Comparison of ENCODE assay signal across 21 mouse cellular contexts in genomic region chr2:109983435-109983834, GRCm38 (mm10). TPM values are rescaled to one million over a fixed set of nuclear protein-coding genes. Genes with fewer than 3 reads are reported as not detected.
DNase-seq lines count a peak whose midpoint lies in the region; ATAC-seq lines count a peak whose summit lies in the region.
"Had no signal": no experiment of that assay in that cellular context is flagged by ENCODE, and none has a peak within 500 bp of the region (broad histone marks: within the 10 kb centered on the region; RNA-seq: fewer than 3 reads in every experiment).

No protein-coding gene starts in this region.

- no peaks in the 10 kb centered on the region for H3K9me3 ChIP-seq in kidney, embryonic 15.5 days (replicated peaks)
- no peaks in the 10 kb centered on the region for H3K9me3 ChIP-seq in liver, embryonic 16.5 days (replicated peaks; ENCODE audit: control insufficient read depth, low read length)
- no peaks in the 10 kb centered on the region for H3K9me3 ChIP-seq in liver, embryonic 12.5 days (replicated peaks)
- H3K9me3 ChIP-seq in stomach, embryonic 16.5 days (replicated peaks; ENCODE audit: control insufficient read depth, low read length): no peaks in the 10 kb centered on the region
- H3K9me3 ChIP-seq: embryonic facial prominence, embryonic 13.5 days; forebrain, embryonic 12.5 days; heart, embryonic 10.5 days had no signal

- DNase-seq in kidney, adult 18-20 months: peak; percentile 46
- peak; percentile 19 for DNase-seq in kidney, postnatal 10 days
- no peak for DNase-seq in B cell, adult 2 months
- DNase-seq in right cerebral cortex, postnatal 36 days (ENCODE audit: low spot score in 2 of 2): no peak
- DNase-seq: adrenal gland, adult 2 months; adrenal gland, postnatal 25 days; cerebellum, adult 18-20 months; cerebellum, adult 9-11 months; cerebellum, postnatal 36 days; gastrocnemius, postnatal 10 days; heart, adult 18-20 months; heart, postnatal 10 days; heart, postnatal 4 days had no signal

- H3K4me2 ChIP-seq in kidney, embryonic 15.5 days: no peak overlapping the region
- H3K4me2 ChIP-seq in liver, embryonic 16.5 days (ENCODE audit: low read depth, low read length): no peak overlapping the region
- H3K4me2 ChIP-seq in liver, embryonic 12.5 days: no peak overlapping the region
- no peak overlapping the region for H3K4me2 ChIP-seq in stomach, embryonic 16.5 days (ENCODE audit: low read depth, low read length)
- H3K4me2 ChIP-seq: embryonic facial prominence, embryonic 13.5 days; forebrain, embryonic 12.5 days had no signal

- no peaks in the 10 kb centered on the region for H3K36me3 ChIP-seq in kidney, embryonic 15.5 days
- H3K36me3 ChIP-seq in liver, embryonic 16.5 days (ENCODE audit: control insufficient read depth, insufficient read depth): no peaks in the 10 kb centered on the region
- no peaks in the 10 kb centered on the region for H3K36me3 ChIP-seq in liver, embryonic 12.5 days
- H3K36me3 ChIP-seq in stomach, embryonic 16.5 days (ENCODE audit: control insufficient read depth, insufficient read depth, low read length): no peaks in the 10 kb centered on the region; the same call in 1 of the 2 replicates
- H3K36me3 ChIP-seq: forebrain, embryonic 12.5 days; heart, embryonic 10.5 days had no signal

- ATAC-seq in kidney, embryonic 15.5 days (replicated peaks; ENCODE audit: low FRiP score): no peak
- ATAC-seq in liver, embryonic 16.5 days (ENCODE audit: low read depth): 0 out of 2 replicates have a peak, but pooled peaks have one; percentile 20
- ATAC-seq in liver, embryonic 12.5 days: no peak
- ATAC-seq in stomach, embryonic 16.5 days (ENCODE audit: insufficient read depth, low FRiP score): peak; percentile 63; the same call in 1 of the 2 replicates
- ATAC-seq: forebrain, embryonic 16.5 days had no signal

- 72% methylated on average over 6 of the region's 6 CpGs for WGBS in kidney, embryonic 15.5 days
- WGBS in liver, embryonic 16.5 days (ENCODE audit: insufficient replicate concordance): 63% methylated on average over 6 of the region's 6 CpGs
- WGBS in liver, embryonic 12.5 days (ENCODE audit: insufficient replicate concordance): 81% methylated on average over 6 of the region's 6 CpGs
- WGBS in stomach, embryonic 16.5 days: 66% methylated on average over 6 of the region's 6 CpGs

- no peak overlapping the region for H3K27ac ChIP-seq in kidney, embryonic 15.5 days
- peak overlapping the region; percentile 25; the same call in 1 of the 2 replicates for H3K27ac ChIP-seq in liver, embryonic 16.5 days (ENCODE audit: low read length)
- no peak overlapping the region for H3K27ac ChIP-seq in liver, embryonic 12.5 days
- no peak overlapping the region for H3K27ac ChIP-seq in stomach, embryonic 16.5 days (ENCODE audit: low read length)
- H3K27ac ChIP-seq: embryonic facial prominence, embryonic 13.5 days; forebrain, embryonic 12.5 days; heart, embryonic 10.5 days had no signal

- H3K27me3 ChIP-seq in kidney, embryonic 15.5 days: no peaks in the 10 kb centered on the region
- H3K27me3 ChIP-seq in liver, embryonic 16.5 days (ENCODE audit: control insufficient read depth, insufficient read depth, low read depth, low read length): no peaks in the 10 kb centered on the region
- no peaks in the 10 kb centered on the region for H3K27me3 ChIP-seq in liver, embryonic 12.5 days (replicated peaks)
- H3K27me3 ChIP-seq in stomach, embryonic 16.5 days (ENCODE audit: control insufficient read depth, insufficient read depth, low read length): no peaks in the 10 kb centered on the region
- H3K27me3 ChIP-seq: embryonic facial prominence, embryonic 13.5 days had no signal

- peaks cover 49% of the 10 kb centered on the region for H3K4me1 ChIP-seq in kidney, embryonic 15.5 days
- H3K4me1 ChIP-seq in liver, embryonic 16.5 days (ENCODE audit: control insufficient read depth, low read depth, low read length): no peaks in the 10 kb centered on the region; the same call in none of the 2 replicates
- peaks cover 39% of the 10 kb centered on the region for H3K4me1 ChIP-seq in liver, embryonic 12.5 days
- H3K4me1 ChIP-seq in stomach, embryonic 16.5 days (ENCODE audit: control insufficient read depth, insufficient read depth, low read length): peaks cover 45% of the 10 kb centered on the region

- H3K4me3 ChIP-seq in kidney, embryonic 15.5 days (replicated peaks): no peak overlapping the region
- H3K4me3 ChIP-seq in liver, embryonic 16.5 days (ENCODE audit: low read depth, low read length): no peak overlapping the region
- no peak overlapping the region for H3K4me3 ChIP-seq in liver, embryonic 12.5 days
- no peak overlapping the region for H3K4me3 ChIP-seq in stomach, embryonic 16.5 days (replicated peaks; ENCODE audit: low read length)
- H3K4me3 ChIP-seq: embryonic facial prominence, embryonic 13.5 days; forebrain, embryonic 12.5 days; heart, embryonic 10.5 days had no signal

- H3K9ac ChIP-seq in kidney, embryonic 15.5 days: no peak overlapping the region
- no peak overlapping the region for H3K9ac ChIP-seq in liver, embryonic 16.5 days (ENCODE audit: low read depth, low read length)
- H3K9ac ChIP-seq in liver, embryonic 12.5 days: no peak overlapping the region
- H3K9ac ChIP-seq in stomach, embryonic 16.5 days (ENCODE audit: low read length): no peak overlapping the region
- H3K9ac ChIP-seq: embryonic facial prominence, embryonic 13.5 days; forebrain, embryonic 12.5 days had no signal

RNA-seq across cellular contexts. Expression of gene Ccdc34, which starts 34.2 kb away (rescaled TPM):
- 47.1 and 49.5 TPM in 2 replicates for polyA plus RNA-seq in kidney, embryonic 15.5 days (2015; fragmentation: Nextera tagmentation; extraction: Ambion mirVana)
- polyA plus RNA-seq in liver, embryonic 16.5 days (2015; fragmentation: Nextera tagmentation; extraction: Ambion mirVana): 18.1 and 18.6 TPM in 2 replicates
- 26.8 and 28.3 TPM in 2 replicates for polyA plus RNA-seq in liver, embryonic 12.5 days (2016; fragmentation: Nextera tagmentation; extraction: Ambion mirVana)
- polyA plus RNA-seq in stomach, embryonic 16.5 days (2015; fragmentation: Nextera tagmentation; extraction: Ambion mirVana): 32.9 and 37.0 TPM in 2 replicates

Comparison
In these comparisons a context has a peak if more than half of its experiments do, and no peak if none do; other contexts are left out.
1. ATAC-seq: peak in liver, embryonic 16.5 days (single experiment) and stomach, embryonic 16.5 days (single experiment); none in kidney, embryonic 15.5 days (single experiment) and liver, embryonic 12.5 days (single experiment).
2. DNase-seq: peak in kidney, adult 18-20 months (single experiment) and kidney, postnatal 10 days (single experiment); none in B cell, adult 2 months (0 of 2) and right cerebral cortex, postnatal 36 days (0 of 2).